Mouse (Mus musculus) C2C12 (cell line): ENCODE measurements around the gene Usp32. TPM values are rescaled to one million over a fixed set of nuclear protein-coding genes. Genes with fewer than 3 reads are reported as not detected.

Source experiments
- H3K27me3 ChIP-seq: one replicate; pipeline ENCODE4 v1.6.1; 2011; ENCODE audit not compliant: control insufficient read depth, insufficient read depth, insufficient read length
- H3K36me3 ChIP-seq: one replicate; pipeline ENCODE4 v1.6.1; 2011; ENCODE audit not compliant: control insufficient read depth, insufficient read depth
- H3K4me3 ChIP-seq: one replicate; pipeline ENCODE4 v1.5.1; 2011; ENCODE audit warnings: mild to moderate bottlenecking, control low read depth; ENCODE audit not compliant: poor library complexity, insufficient read depth, severe bottlenecking
- H3K79me2 ChIP-seq: one replicate; pipeline ENCODE4 v1.6.1; 2011; ENCODE audit not compliant: control insufficient read depth, insufficient read depth
- H3K79me3 ChIP-seq: one replicate; pipeline ENCODE4 v1.6.1; 2011; ENCODE audit warnings: low read depth, control low read depth
- H3ac ChIP-seq: one replicate; pipeline ENCODE3; 2011; ENCODE audit warnings: low read depth; ENCODE audit not compliant: control insufficient read depth, insufficient read length
- CEBPB ChIP-seq: IDR thresholded peaks from one replicate; pipeline ENCODE4 v1.6.1; 2011; ENCODE audit warnings: low read depth, mild to moderate bottlenecking, control low read depth, moderate library complexity
- CTCF ChIP-seq: IDR thresholded peaks from one replicate; pipeline ENCODE4 v1.5.1; 2011; ENCODE audit not compliant: control insufficient read depth, insufficient read depth, insufficient read length
- FOSL1 ChIP-seq: IDR thresholded peaks from one replicate; pipeline ENCODE4 v1.8.0; 2011; ENCODE audit warnings: mild to moderate bottlenecking, low read length; ENCODE audit not compliant: poor library complexity, insufficient read depth, severe bottlenecking
- MAX ChIP-seq: IDR thresholded peaks from one replicate; pipeline ENCODE4 v1.6.1; 2011; ENCODE audit warnings: mild to moderate bottlenecking, control low read depth
- MYOD1 ChIP-seq: IDR thresholded peaks from one replicate; pipeline ENCODE4 v1.6.1; 2011; ENCODE audit warnings: low read depth; ENCODE audit not compliant: control insufficient read depth, insufficient read length
- MYOG ChIP-seq: IDR thresholded peaks from one replicate; pipeline ENCODE4 v1.6.1; 2011; ENCODE audit not compliant: control insufficient read depth, insufficient read length; ENCODE audit errors: extremely low read depth
- USF1 ChIP-seq: IDR thresholded peaks from one replicate; pipeline ENCODE4 v1.6.1; 2011; ENCODE audit warnings: low read depth, mild to moderate bottlenecking, control low read depth, moderate library complexity
- polyA plus RNA-seq: library from polyadenylated mRNA; unstranded; fragments of >200 nt; fragmentation: generic; extraction: Trizol; gene quantifications from one replicate; pipeline ENCODE4 v1.2.1, GENCODE M21; 2012; ENCODE audit warnings: missing spikeins

Gene Usp32
- polyA plus RNA-seq, 1 experiment = 2.9 TPM

GRCm38 (mm10) chr11:84973661-84974060, 166.3 kb downstream of the Usp32 start:
- Histone ChIP-seq H3K79me2 (no peaks in the 10 kb centered on the region), H3K27me3 (peaks cover 15% of the 10 kb centered on the region), H3K79me3 (no peaks in the 10 kb centered on the region), H3K4me3 (no peak overlapping the region), H3K36me3 (no peaks in the 10 kb centered on the region), H3ac (no peak overlapping the region)
- TF ChIP-seq MYOD1 = no peak
- no peak for TF ChIP-seq MAX
- no peak for TF ChIP-seq CEBPB

GRCm38 (mm10) chr11:84972067-84972466, 167.9 kb downstream of the Usp32 start:
- Histone ChIP-seq H3ac (no peak overlapping the region), H3K36me3 (no peaks in the 10 kb centered on the region), H3K79me2 (no peaks in the 10 kb centered on the region), H3K4me3 (no peak overlapping the region), H3K27me3 (peaks cover 15% of the 10 kb centered on the region), H3K79me3 (no peaks in the 10 kb centered on the region)
- TF ChIP-seq MYOG (no peak), CEBPB (no peak), MAX (no peak), MYOD1 (no peak), FOSL1 (no peak), CTCF (no peak), USF1 (no peak)

GRCm38 (mm10) chr11:84968775-84969174, 171.2 kb downstream of the Usp32 start:
- no peaks in the 10 kb centered on the region for H3K79me2 ChIP-seq
- peaks cover 14% of the 10 kb centered on the region for H3K27me3 ChIP-seq
- no peaks in the 10 kb centered on the region for H3K79me3 ChIP-seq
- H3K36me3 ChIP-seq = no peaks in the 10 kb centered on the region
- no peak overlapping the region for H3K4me3 ChIP-seq
- no peak overlapping the region for H3ac ChIP-seq
- TF ChIP-seq CEBPB (no peak), USF1 (no peak), MYOD1 (no peak), CTCF (no peak), MYOG (no peak), MAX (no peak), FOSL1 (no peak)

- TF ChIP-seq CTCF (no peak), MYOG (no peak), MYOD1 (no peak)
- no peaks in the 10 kb centered on the region for H3K36me3 ChIP-seq
These were observed 171.7 kb downstream of the Usp32 start for GRCm38 (mm10) chr11:84968309-84968708.

GRCm38 (mm10) chr11:84967113-84967512, 172.8 kb downstream of the Usp32 start:
- no peaks in the 10 kb centered on the region for H3K79me3 ChIP-seq
- no peaks in the 10 kb centered on the region for H3K79me2 ChIP-seq
- H3K27me3 ChIP-seq = peaks cover 17% of the 10 kb centered on the region
- H3ac ChIP-seq = no peak overlapping the region
- no peak for TF ChIP-seq MYOG
- TF ChIP-seq CEBPB = no peak
- no peak for TF ChIP-seq USF1
- no peak for TF ChIP-seq MAX
- no peak for TF ChIP-seq CTCF
- TF ChIP-seq MYOD1 = no peak
- TF ChIP-seq FOSL1 = no peak
- H3K4me3 ChIP-seq = no peak overlapping the region
- no peaks in the 10 kb centered on the region for H3K36me3 ChIP-seq

More at GRCm38 (mm10) chr11:84968309-84968708, 171.7 kb downstream of the Usp32 start:
- Histone ChIP-seq H3K79me3 (no peaks in the 10 kb centered on the region), H3K4me3 (no peak overlapping the region), H3ac (no peak overlapping the region), H3K27me3 (peaks cover 11% of the 10 kb centered on the region), H3K79me2 (no peaks in the 10 kb centered on the region)

GRCm38 (mm10) chr11:84966696-84967095, 173.3 kb downstream of the Usp32 start:
- Histone ChIP-seq H3K79me3 (no peaks in the 10 kb centered on the region), H3K36me3 (no peaks in the 10 kb centered on the region), H3K27me3 (peaks cover 21% of the 10 kb centered on the region), H3K79me2 (no peaks in the 10 kb centered on the region), H3ac (no peak overlapping the region), H3K4me3 (no peak overlapping the region)
- TF ChIP-seq USF1 (no peak), CTCF (no peak), MAX (no peak), FOSL1 (no peak), MYOD1 (no peak), CEBPB (no peak), MYOG (no peak)
